Mouse (Mus musculus) megakaryocyte progenitor cell, adult 5-6 weeks (primary cell): Measurements from ENCODE around the gene Znrf1. TPM values are rescaled to one million over a fixed set of nuclear protein-coding genes. Genes with fewer than 3 reads are reported as not detected.

ENCODE experiments used
- ATAC-seq: replicated peaks from 2 replicates; pipeline ENCODE4 v1.8.0; 2016; ENCODE audit warnings: mild to moderate bottlenecking, moderate TSS enrichment, inconsistent platforms; ENCODE audit not compliant: poor library complexity
- total RNA-seq, 2 experiments: library from RNA; stranded (forward) in 1 of 2; stranded (reverse) in 1 of 2; fragments of 157-497, 149-512 nt in 1 of 2; fragments of 200-1000 nt in 1 of 2; gene quantifications; 2 replicates each; pipeline versions ENCODE4 v1.2.3 to v1.2.4; 2015 to 2017

Znrf1 gene
- total RNA-seq, 2 experiments from 2014 or later, result 66.1 to 76.6 TPM

GRCm38 (mm10) chr8:111567571-111567970, 31.7 kb downstream of the Znrf1 start:
- no peak for ATAC-seq

- ATAC-seq, result peak; percentile 61
These were observed 32.1 kb downstream of the Znrf1 start for GRCm38 (mm10) chr8:111568029-111568428.

- no peak for ATAC-seq
These were observed 34.0 kb downstream of the Znrf1 start for GRCm38 (mm10) chr8:111569926-111570325.

- no peak for ATAC-seq
These were observed 34.5 kb downstream of the Znrf1 start for GRCm38 (mm10) chr8:111570432-111570831.

GRCm38 (mm10) chr8:111571661-111572060, 35.8 kb downstream of the Znrf1 start:
- no peak for ATAC-seq

GRCm38 (mm10) chr8:111572431-111572830, 36.5 kb downstream of the Znrf1 start:
- no peak for ATAC-seq

GRCm38 (mm10) chr8:111573583-111573982, 37.7 kb downstream of the Znrf1 start:
- peak; percentile 97 for ATAC-seq

- no peak for ATAC-seq
These were observed 38.1 kb downstream of the Znrf1 start for GRCm38 (mm10) chr8:111574016-111574415.

- ATAC-seq, result no peak
These were observed 39.6 kb downstream of the Znrf1 start for GRCm38 (mm10) chr8:111575492-111575891.

GRCm38 (mm10) chr8:111576501-111576900, 40.6 kb downstream of the Znrf1 start:
- no peak for ATAC-seq

- ATAC-seq, result no peak
These were observed 42.1 kb downstream of the Znrf1 start for GRCm38 (mm10) chr8:111577880-111578533.

- no peak for ATAC-seq
These were observed 43.4 kb downstream of the Znrf1 start for GRCm38 (mm10) chr8:111579318-111579717.

GRCm38 (mm10) chr8:111580306-111580705, 44.4 kb downstream of the Znrf1 start:
- ATAC-seq, result no peak

- ATAC-seq, result no peak
These were observed 46.5 kb downstream of the Znrf1 start for GRCm38 (mm10) chr8:111582386-111582785.

- peak; percentile 18 for ATAC-seq
These were observed 49.0 kb downstream of the Znrf1 start for GRCm38 (mm10) chr8:111584946-111585345.

GRCm38 (mm10) chr8:111587545-111588094, 51.7 kb downstream of the Znrf1 start:
- peak; percentile 67 for ATAC-seq

- ATAC-seq, result no peak
These were observed 52.4 kb downstream of the Znrf1 start for GRCm38 (mm10) chr8:111588336-111588735.

GRCm38 (mm10) chr8:111590214-111590613, 54.3 kb downstream of the Znrf1 start:
- ATAC-seq, result no peak

GRCm38 (mm10) chr8:111591176-111591575, 55.3 kb downstream of the Znrf1 start:
- no peak for ATAC-seq

- no peak for ATAC-seq
These were observed 56.6 kb downstream of the Znrf1 start for GRCm38 (mm10) chr8:111592390-111592910.

GRCm38 (mm10) chr8:111594044-111594840, 58.3 kb downstream of the Znrf1 start:
- ATAC-seq, result no peak

- ATAC-seq, result no peak
These were observed 59.1 kb downstream of the Znrf1 start for GRCm38 (mm10) chr8:111594951-111595350.
